Mouse (Mus musculus) brain, adult 2 months (tissue): ENCODE results near the gene Dntt.

ENCODE experiments used
- DNase-seq: peaks from one replicate; pipeline ENCODE4 v3.0.0; 2011; ENCODE audit warnings: low read depth, low spot score

Gene Dntt

GRCm38 (mm10) chr19:41008674-41009395 is 20.2 kb upstream of the Dntt start:
- DNase-seq, result no peak

GRCm38 (mm10) chr19:41011676-41012075 is 17.4 kb upstream of the Dntt start:
- DNase-seq, result no peak

GRCm38 (mm10) chr19:41013591-41013990 is 15.5 kb upstream of the Dntt start:
- no peak for DNase-seq

- DNase-seq, result peak; percentile 61
Observed at GRCm38 (mm10) chr19:41014003-41014402, 15.1 kb upstream of the Dntt start.

- peak; percentile 86 for DNase-seq
Observed at GRCm38 (mm10) chr19:41015951-41016716, 12.9 kb upstream of the Dntt start.

GRCm38 (mm10) chr19:41019164-41019675 is 9.9 kb upstream of the Dntt start:
- DNase-seq, result no peak

GRCm38 (mm10) chr19:41020537-41020936 is 8.5 kb upstream of the Dntt start:
- DNase-seq, result no peak

- peak; percentile 67 for DNase-seq
Observed at GRCm38 (mm10) chr19:41022244-41022643, 6.8 kb upstream of the Dntt start.

- DNase-seq, result no peak
Observed at GRCm38 (mm10) chr19:41026551-41026950, 2.5 kb upstream of the Dntt start.

- no peak for DNase-seq
Observed at GRCm38 (mm10) chr19:41027024-41027423, 2.1 kb upstream of the Dntt start.

- DNase-seq, result no peak
Observed at GRCm38 (mm10) chr19:41027601-41028000, 1.5 kb upstream of the Dntt start.

GRCm38 (mm10) chr19:41030161-41030560 is 1.1 kb downstream of the Dntt start:
- DNase-seq, result no peak

- DNase-seq, result no peak
Observed at GRCm38 (mm10) chr19:41031009-41031408, 1.9 kb downstream of the Dntt start.

- DNase-seq, result no peak
Observed at GRCm38 (mm10) chr19:41031869-41032268, 2.8 kb downstream of the Dntt start.

GRCm38 (mm10) chr19:41035809-41036551 is 6.9 kb downstream of the Dntt start:
- peak; percentile 72 for DNase-seq

- DNase-seq, result no peak
Observed at GRCm38 (mm10) chr19:41039110-41039509, 10.0 kb downstream of the Dntt start.

GRCm38 (mm10) chr19:41045091-41045770 is 16.2 kb downstream of the Dntt start:
- DNase-seq, result no peak

- peak; percentile 18 for DNase-seq
Observed at GRCm38 (mm10) chr19:41047437-41048186, 18.5 kb downstream of the Dntt start.

GRCm38 (mm10) chr19:41048187-41048559 is 19.1 kb downstream of the Dntt start:
- DNase-seq, result no peak

GRCm38 (mm10) chr19:41051714-41052113 is 22.6 kb downstream of the Dntt start:
- DNase-seq, result no peak

GRCm38 (mm10) chr19:41052247-41052646 is 23.2 kb downstream of the Dntt start:
- no peak for DNase-seq
